Mouse (Mus musculus): ENCODE measurements around the gene Pecr. TPM values are rescaled to one million over a fixed set of nuclear protein-coding genes. Genes with fewer than 3 reads are reported as not detected.

The Pecr gene
- polyA plus RNA-seq, 1 experiment from 2014 or later = 27.2 TPM

GRCm38 (mm10) chr1:72225054-72225718 lies 58.9 kb downstream of the Pecr start:
- CTCF ChIA-PET = no interaction called here
- in situ Hi-C loops (cut with MboI; ENCODE audit: low pct_unique_long_range_greater_than_20kb) = no loop called here
- TF ChIP-seq CTCF (IDR thresholded peaks at IDR 0.05) = no peak
- DNase-seq (ENCODE audit: low read depth, low spot score) (no peak), ATAC-seq (no peak)
- no peaks in the 10 kb centered on the region for H3K27me3 ChIP-seq
- POLR2A ChIA-PET = interaction anchor here (0.8 to 2.1 kb wide), 2 partner anchors 20 to 69 kb away, joined by 3 to 5 read pairs; no protein-coding TSS in a partner anchor

- POLR2A ChIA-PET = no interaction called here
- in situ Hi-C loops (cut with MboI; ENCODE audit: low pct_unique_long_range_greater_than_20kb) = no loop called here
Observed at GRCm38 (mm10) chr1:72220008-72220407, 64.1 kb downstream of the Pecr start.

GRCm38 (mm10) chr1:72219116-72219515 lies 65.0 kb downstream of the Pecr start:
- POLR2A ChIA-PET = no interaction called here
- H3K27me3 ChIP-seq = no peaks in the 10 kb centered on the region
- ATAC-seq (no peak), DNase-seq (ENCODE audit: low read depth, low spot score) (no peak)
- CTCF ChIA-PET = no interaction called here
- no peak for TF ChIP-seq CTCF (IDR thresholded peaks at IDR 0.05)
- in situ Hi-C loops (cut with MboI; ENCODE audit: low pct_unique_long_range_greater_than_20kb) = no loop called here

More at GRCm38 (mm10) chr1:72220008-72220407, 64.1 kb downstream of the Pecr start:
- peak; percentile 60 for ATAC-seq
- TF ChIP-seq CTCF (IDR thresholded peaks at IDR 0.05) = peak; percentile 76
- CTCF ChIA-PET = interaction anchor here (1.0 kb wide), 2 partner anchors 12 to 43 kb away, joined by 3 read pairs; no protein-coding TSS in a partner anchor
- DNase-seq (ENCODE audit: low read depth, low spot score) = no peak
- no peaks in the 10 kb centered on the region for H3K27me3 ChIP-seq

GRCm38 (mm10) chr1:72218626-72219025 lies 65.5 kb downstream of the Pecr start:
- no peaks in the 10 kb centered on the region for H3K27me3 ChIP-seq
- ATAC-seq (no peak), DNase-seq (ENCODE audit: low read depth, low spot score) (no peak)
- no peak for TF ChIP-seq CTCF (IDR thresholded peaks at IDR 0.05)
- POLR2A ChIA-PET = no interaction called here
- in situ Hi-C loops (cut with MboI; ENCODE audit: low pct_unique_long_range_greater_than_20kb) = no loop called here
- CTCF ChIA-PET = no interaction called here

GRCm38 (mm10) chr1:72216761-72217160 lies 67.4 kb downstream of the Pecr start:
- no peak for DNase-seq (ENCODE audit: low read depth, low spot score)
- CTCF ChIA-PET = interaction anchor here (0.9 kb wide), 1 partner anchor 11 kb away, joined by 3 read pairs; no protein-coding TSS in a partner anchor
- no peak for TF ChIP-seq CTCF (IDR thresholded peaks at IDR 0.05)
- POLR2A ChIA-PET = no interaction called here
- ATAC-seq = no peak
- in situ Hi-C loops (cut with MboI; ENCODE audit: low pct_unique_long_range_greater_than_20kb) = no loop called here
- no peaks in the 10 kb centered on the region for H3K27me3 ChIP-seq

- no peak for ATAC-seq
- POLR2A ChIA-PET = no interaction called here
- in situ Hi-C loops (cut with MboI; ENCODE audit: low pct_unique_long_range_greater_than_20kb) = no loop called here
- no peak for TF ChIP-seq CTCF (IDR thresholded peaks at IDR 0.05)
- CTCF ChIA-PET = no interaction called here
- DNase-seq (ENCODE audit: low read depth, low spot score) = no peak
- no peaks in the 10 kb centered on the region for H3K27me3 ChIP-seq
Observed at GRCm38 (mm10) chr1:72215174-72215573, 68.9 kb downstream of the Pecr start.

- ATAC-seq (no peak), DNase-seq (ENCODE audit: low read depth, low spot score) (no peak)
- ChIA-PET POLR2A (no interaction called here), CTCF (no interaction called here)
- no peaks in the 10 kb centered on the region for H3K27me3 ChIP-seq
- no peak for TF ChIP-seq CTCF (IDR thresholded peaks at IDR 0.05)
- in situ Hi-C loops (cut with MboI; ENCODE audit: low pct_unique_long_range_greater_than_20kb) = no loop called here
Observed at GRCm38 (mm10) chr1:72214470-72214961, 69.6 kb downstream of the Pecr start.

GRCm38 (mm10) chr1:72213954-72214353 lies 70.2 kb downstream of the Pecr start:
- ATAC-seq (no peak), DNase-seq (ENCODE audit: low read depth, low spot score) (no peak)
- POLR2A ChIA-PET = no interaction called here
- TF ChIP-seq CTCF (IDR thresholded peaks at IDR 0.05) = no peak
- H3K27me3 ChIP-seq = no peaks in the 10 kb centered on the region
- in situ Hi-C loops (cut with MboI; ENCODE audit: low pct_unique_long_range_greater_than_20kb) = no loop called here
- CTCF ChIA-PET = no interaction called here

GRCm38 (mm10) chr1:72211701-72212699 lies 72.1 kb downstream of the Pecr start, which contains the start of gene Mreg:
TSS of gene Mreg (minus strand) at chr1:72212307.
- peak; percentile 65 for TF ChIP-seq CTCF (IDR thresholded peaks at IDR 0.05)
- ATAC-seq (peak; percentile 85), DNase-seq (ENCODE audit: low read depth, low spot score) (no peak)
- ChIA-PET CTCF (no interaction called here), POLR2A (interaction anchor here (0.7 kb wide), 1 partner anchor 36 kb away, joined by 3 read pairs; no protein-coding TSS in a partner anchor)
- H3K27me3 ChIP-seq = no peaks in the 10 kb centered on the region
- in situ Hi-C loops (cut with MboI; ENCODE audit: low pct_unique_long_range_greater_than_20kb) = no loop called here

- TF ChIP-seq CTCF (IDR thresholded peaks at IDR 0.05) = no peak
- POLR2A ChIA-PET = no interaction called here
- ATAC-seq (no peak), DNase-seq (ENCODE audit: low read depth, low spot score) (no peak)
- no peaks in the 10 kb centered on the region for H3K27me3 ChIP-seq
- in situ Hi-C loops (cut with MboI; ENCODE audit: low pct_unique_long_range_greater_than_20kb) = no loop called here
- CTCF ChIA-PET = interaction anchor here (1.0 to 1.1 kb wide), 2 partner anchors 14 to 16 kb away, joined by 3 read pairs; no protein-coding TSS in a partner anchor
Observed at GRCm38 (mm10) chr1:72210803-72211679, 73.1 kb downstream of the Pecr start.

Other genes starting within 250 kb of the Pecr start
- gene Mreg, start 72.0 kb downstream of the Pecr start, polyA plus RNA-seq (2021) = 0.74 TPM
- 1.4 TPM for gene Tmem169, start 55 bp upstream of the Pecr start, polyA plus RNA-seq (2021)
- gene Xrcc5, start 23.1 kb upstream of the Pecr start, polyA plus RNA-seq (2021) = 38.5 TPM